Comparison of ENCODE assay signal across 9 mouse cellular contexts in genomic region chr2:32452441-32452971, GRCm38 (mm10). TPM values are rescaled to one million over a fixed set of nuclear protein-coding genes. Genes with fewer than 3 reads are reported as not detected.
DNase-seq lines count a peak whose midpoint lies in the region; ATAC-seq lines count a peak whose summit lies in the region.
"Had no signal": no experiment of that assay in that cellular context is flagged by ENCODE, and none has a peak within 500 bp of the region (broad histone marks: within the 10 kb centered on the region; RNA-seq: fewer than 3 reads in every experiment).

No protein-coding gene starts in this region.

- H3K4me1 ChIP-seq in heart, embryonic 12.5 days (replicated peaks), result peaks cover 45% of the 10 kb centered on the region
- H3K4me1 ChIP-seq in hindbrain, embryonic 14.5 days (replicated peaks; ENCODE audit: control insufficient read depth, insufficient read depth, low read length), result peaks cover 25% of the 10 kb centered on the region

- WGBS in heart, embryonic 12.5 days, result 92% methylated on average over 16 of the region's 16 CpGs
- WGBS in hindbrain, embryonic 14.5 days, result 95% methylated on average over 16 of the region's 16 CpGs

- H3K36me3 ChIP-seq in heart, embryonic 12.5 days, result peaks cover 14% of the 10 kb centered on the region
- H3K36me3 ChIP-seq in hindbrain, embryonic 14.5 days (replicated peaks; ENCODE audit: control insufficient read depth, insufficient read depth), result peaks cover 8% of the 10 kb centered on the region; the same call in 1 of the 2 replicates

- 0 out of 2 replicates have a peak overlapping the region, but pooled peaks have one; percentile 27 for H3K9ac ChIP-seq in heart, embryonic 12.5 days
- no peak overlapping the region for H3K9ac ChIP-seq in hindbrain, embryonic 14.5 days

- peak overlapping the region; percentile 63 for H3K4me2 ChIP-seq in heart, embryonic 12.5 days
- H3K4me2 ChIP-seq in hindbrain, embryonic 14.5 days (replicated peaks), result peak overlapping the region; percentile 34

- ATAC-seq in heart, embryonic 12.5 days (ENCODE audit: insufficient number of reproducible peaks, low FRiP score), result no peak
- 0 out of 2 replicates have a peak, but pooled peaks have one; percentile 3 for ATAC-seq in hindbrain, embryonic 14.5 days (ENCODE audit: low FRiP score)
- peak; percentile 50 for ATAC-seq in megakaryocyte, adult 5-6 weeks (ENCODE audit: poor library complexity, severe bottlenecking)

- no peaks in the 10 kb centered on the region for H3K9me3 ChIP-seq in heart, embryonic 12.5 days (replicated peaks)
- H3K9me3 ChIP-seq in hindbrain, embryonic 14.5 days (ENCODE audit: control insufficient read depth, low read length), result no peaks in the 10 kb centered on the region

- peak overlapping the region; percentile 55 for H3K27ac ChIP-seq in heart, embryonic 12.5 days (ENCODE audit: poor library complexity, severe bottlenecking)
- no peak overlapping the region for H3K27ac ChIP-seq in hindbrain, embryonic 14.5 days

- peak overlapping the region; percentile 66 for H3K4me3 ChIP-seq in heart, embryonic 12.5 days
- peak overlapping the region; percentile 84 for H3K4me3 ChIP-seq in hindbrain, embryonic 14.5 days (replicated peaks; ENCODE audit: low read length)

- DNase-seq in heart, adult 8-10 months (ENCODE audit: low spot score), result no peak
- DNase-seq in urinary bladder, postnatal 14 days (ENCODE audit: low spot score), result peak; percentile 22
- DNase-seq in urinary bladder, postnatal 10 days (ENCODE audit: low spot score), result no peak
- no peak for DNase-seq in hindbrain, embryonic 14.5 days (ENCODE audit: low spot score)
- DNase-seq in thymus, postnatal 4 days, result peak; percentile 49
- no peak for DNase-seq in embryo, embryonic 11 days

- no peaks in the 10 kb centered on the region for H3K27me3 ChIP-seq in heart, embryonic 12.5 days (replicated peaks)
- H3K27me3 ChIP-seq in hindbrain, embryonic 14.5 days (ENCODE audit: control insufficient read depth, insufficient read depth, low read length), result no peaks in the 10 kb centered on the region
- H3K27me3 ChIP-seq: Patski had no signal

RNA-seq across cellular contexts. Expression of gene Slc25a25, which starts 1.3 kb away (rescaled TPM):
- 13.0 and 14.3 TPM in 2 replicates for polyA plus RNA-seq in heart, embryonic 12.5 days (2016; fragmentation: Nextera tagmentation; extraction: Ambion mirVana)
- 1 to 10 TPM; 6.4 to 7.8 (median 7.0) TPM for total RNA-seq in heart, adult 8-10 months (2022)
- polyA plus RNA-seq in hindbrain, embryonic 14.5 days (2014; fragmentation: Nextera tagmentation; extraction: Ambion mirVana), result 39.2 and 42.9 TPM in 2 replicates
- total RNA-seq in megakaryocyte, adult 5-6 weeks (2015), result 4.6 and 6.9 TPM in 2 replicates
- 8.4 and 10.7 TPM in 2 replicates for total RNA-seq in megakaryocyte, adult 5-6 weeks (2017)

RNA-seq across cellular contexts. Expression of gene Naif1, which starts 2.2 kb away (rescaled TPM):
- 4.7 and 5.4 TPM in 2 replicates for polyA plus RNA-seq in heart, embryonic 12.5 days (2016; fragmentation: Nextera tagmentation; extraction: Ambion mirVana)
- total RNA-seq in heart, adult 8-10 months (2022), result 1 to 10 TPM; 3.4 to 4.4 (median 3.5) TPM
- 5.3 TPM in 2 replicates for polyA plus RNA-seq in hindbrain, embryonic 14.5 days (2014; fragmentation: Nextera tagmentation; extraction: Ambion mirVana)
- 2.9 and 3.5 TPM in 2 replicates for total RNA-seq in megakaryocyte, adult 5-6 weeks (2015)
- total RNA-seq in megakaryocyte, adult 5-6 weeks (2017), result 3.2 and 3.9 TPM in 2 replicates

RNA-seq across cellular contexts. Expression of gene Ptges2, which starts 56.8 kb away (rescaled TPM):
- 39.9 and 44.9 TPM in 2 replicates for polyA plus RNA-seq in heart, embryonic 12.5 days (2016; fragmentation: Nextera tagmentation; extraction: Ambion mirVana)
- 10 to 100 TPM; 58.8 to 71.3 (median 63.6) TPM for total RNA-seq in heart, adult 8-10 months (2022)
- 58.1 and 58.9 TPM in 2 replicates for polyA plus RNA-seq in hindbrain, embryonic 14.5 days (2014; fragmentation: Nextera tagmentation; extraction: Ambion mirVana)
- 5.0 and 6.7 TPM in 2 replicates for total RNA-seq in megakaryocyte, adult 5-6 weeks (2015)
- total RNA-seq in megakaryocyte, adult 5-6 weeks (2017), result 7.2 and 8.8 TPM in 2 replicates

Comparison
In these comparisons a context has a peak if more than half of its experiments do, and no peak if none do; other contexts are left out.
1. DNase-seq: peak in urinary bladder, postnatal 14 days (single experiment) and thymus, postnatal 4 days (single experiment); none in heart, adult 8-10 months (single experiment), urinary bladder, postnatal 10 days (single experiment), hindbrain, embryonic 14.5 days (single experiment) and embryo, embryonic 11 days (single experiment).
2. RNA of gene Ptges2, which starts 56.8 kb away (total RNA-seq): 58.8 to 71.3 TPM in heart, adult 8-10 months; 5.0 to 8.8 TPM in megakaryocyte, adult 5-6 weeks; every median in the first group is over 4 times any median in the second.